Mouse (Mus musculus) bone marrow macrophage, adult 2 months (primary cell): ENCODE data around the gene Vgll4. TPM values are rescaled to one million over a fixed set of nuclear protein-coding genes. Genes with fewer than 3 reads are reported as not detected.

Experiments used
- H3K27ac ChIP-seq: 2 replicates; pipeline ENCODE4 v1.5.1; 2012; ENCODE audit warnings: low read depth, low read length; ENCODE audit not compliant: insufficient read depth
- H3K4me1 ChIP-seq: 2 replicates; pipeline ENCODE4 v1.6.1; 2012; ENCODE audit warnings: low read length; ENCODE audit not compliant: control insufficient read depth, insufficient read depth
- H3K4me3 ChIP-seq: 2 replicates; pipeline ENCODE4 v1.5.1; 2012; ENCODE audit warnings: mild to moderate bottlenecking, low read length, moderate library complexity; ENCODE audit not compliant: insufficient read depth
- CTCF ChIP-seq: IDR thresholded peaks from 2 replicates; pipeline ENCODE4 v1.5.1; 2012; ENCODE audit warnings: low read depth, mild to moderate bottlenecking, low read length, moderate library complexity
- POLR2A ChIP-seq: IDR thresholded peaks from 2 replicates; pipeline ENCODE4 v1.6.1; 2012; ENCODE audit warnings: mild to moderate bottlenecking, low read depth, low read length, borderline replicate concordance
- polyA plus RNA-seq: library from polyadenylated mRNA; stranded (reverse); fragments of >200 nt; gene quantifications from 2 replicates; pipeline ENCODE4 v1.2.4, GENCODE M21; 2012; ENCODE audit not compliant: missing spikeins, insufficient read depth, insufficient read length

Gene Vgll4
- polyA plus RNA-seq, 1 experiment, result 39.5 TPM

- no peak overlapping the region for H3K4me3 ChIP-seq
- no peak overlapping the region for H3K27ac ChIP-seq
- peaks cover 23% of the 10 kb centered on the region for H3K4me1 ChIP-seq
Measured at GRCm38 (mm10) chr6:114901321-114901824, 68.4 kb downstream of the Vgll4 start.

GRCm38 (mm10) chr6:114900194-114900593 lies 69.6 kb downstream of the Vgll4 start:
- TF ChIP-seq POLR2A (no peak), CTCF (no peak)
- H3K4me1 ChIP-seq, result peaks cover 22% of the 10 kb centered on the region
- no peak overlapping the region for H3K4me3 ChIP-seq
- no peak overlapping the region for H3K27ac ChIP-seq

More at GRCm38 (mm10) chr6:114901321-114901824, 68.4 kb downstream of the Vgll4 start:
- TF ChIP-seq CTCF, result no peak
- TF ChIP-seq POLR2A, result no peak

GRCm38 (mm10) chr6:114899652-114900051 lies 70.1 kb downstream of the Vgll4 start:
- Histone ChIP-seq H3K27ac (no peak overlapping the region), H3K4me3 (no peak overlapping the region), H3K4me1 (peaks cover 24% of the 10 kb centered on the region)
- no peak for TF ChIP-seq CTCF
- TF ChIP-seq POLR2A, result no peak

GRCm38 (mm10) chr6:114898949-114899348 lies 70.8 kb downstream of the Vgll4 start:
- H3K4me3 ChIP-seq, result no peak overlapping the region
- no peak overlapping the region for H3K27ac ChIP-seq
- peaks cover 25% of the 10 kb centered on the region for H3K4me1 ChIP-seq
- TF ChIP-seq CTCF (no peak), POLR2A (no peak)

GRCm38 (mm10) chr6:114896281-114896680 lies 73.5 kb downstream of the Vgll4 start:
- Histone ChIP-seq H3K4me3 (no peak overlapping the region), H3K27ac (no peak overlapping the region), H3K4me1 (peaks cover 47% of the 10 kb centered on the region)
- TF ChIP-seq POLR2A (no peak), CTCF (no peak)

DNA sequence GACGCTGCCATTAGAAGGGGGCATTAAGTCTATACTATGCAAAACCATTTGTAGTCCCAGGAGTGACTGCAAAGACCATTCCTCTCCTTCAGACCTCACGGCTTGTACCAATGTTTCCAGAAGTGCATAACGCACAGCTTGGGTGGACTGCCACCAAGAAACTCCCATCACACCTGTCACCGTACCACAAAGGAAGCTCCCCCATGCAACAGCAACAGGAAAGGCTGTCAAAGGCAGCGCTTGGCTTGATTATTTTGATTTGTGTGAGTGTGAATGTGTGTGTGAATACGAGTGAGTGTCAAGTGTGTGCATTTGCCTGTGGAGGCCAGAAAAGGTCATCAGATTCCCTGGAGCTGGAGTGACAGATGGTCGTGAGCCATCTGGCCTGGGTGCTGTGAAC lies 74.6 kb downstream of the Vgll4 start:
- H3K4me1 ChIP-seq, result peaks cover 53% of the 10 kb centered on the region
- no peak for TF ChIP-seq POLR2A
- no peak for TF ChIP-seq CTCF
- H3K4me3 ChIP-seq, result no peak overlapping the region
- H3K27ac ChIP-seq, result no peak overlapping the region

GRCm38 (mm10) chr6:114894548-114895106 lies 75.2 kb downstream of the Vgll4 start:
- H3K4me1 ChIP-seq, result peaks cover 51% of the 10 kb centered on the region
- H3K4me3 ChIP-seq, result no peak overlapping the region
- TF ChIP-seq POLR2A, result no peak
- no peak for TF ChIP-seq CTCF
- H3K27ac ChIP-seq, result peak overlapping the region; percentile 74

DNA sequence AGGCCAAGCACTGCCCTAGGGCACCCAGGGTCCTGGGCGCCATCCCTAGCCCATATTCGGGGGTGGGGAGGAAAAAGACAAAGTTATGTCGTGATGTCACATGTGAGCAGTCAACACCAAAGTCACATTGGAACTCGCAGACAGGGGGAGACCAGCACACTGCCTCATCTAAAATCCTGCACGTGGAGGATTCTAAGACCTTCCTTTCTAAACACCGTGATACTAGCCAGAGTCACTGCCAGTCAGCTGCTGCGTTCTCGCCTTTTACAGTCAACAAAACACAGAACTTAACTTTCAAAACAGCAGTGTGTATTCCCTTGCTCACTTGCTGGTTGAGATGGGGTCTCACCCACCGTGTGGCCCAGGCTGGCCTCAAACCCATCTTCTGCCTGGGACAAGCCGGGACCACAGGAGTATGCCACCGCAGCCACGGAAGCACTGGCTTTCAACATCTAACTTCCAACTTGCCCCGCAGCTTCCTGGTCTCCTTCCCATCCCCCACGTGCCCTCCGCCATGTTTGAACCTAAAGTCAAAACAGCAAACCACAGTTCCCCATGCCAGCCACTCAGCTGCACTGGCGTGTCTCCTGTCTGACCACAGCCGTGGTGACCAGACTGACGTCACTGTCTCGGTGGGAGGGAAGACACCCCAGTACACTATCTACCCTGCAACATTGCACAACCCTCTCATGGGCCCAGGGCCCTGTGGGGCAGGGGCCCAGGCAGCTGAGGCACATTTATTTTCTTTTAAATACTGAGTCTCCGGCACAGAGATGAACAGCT lies 76.2 kb downstream of the Vgll4 start:
- H3K4me3 ChIP-seq, result peak overlapping the region; percentile 45
- peaks cover 44% of the 10 kb centered on the region for H3K4me1 ChIP-seq
- H3K27ac ChIP-seq, result peak overlapping the region; percentile 77
- no peak for TF ChIP-seq CTCF
- no peak; the same call in 1 of the 2 replicates for TF ChIP-seq POLR2A

GRCm38 (mm10) chr6:114892363-114892762 lies 77.4 kb downstream of the Vgll4 start:
- TF ChIP-seq POLR2A (no peak), CTCF (no peak)
- no peak overlapping the region for H3K27ac ChIP-seq
- peaks cover 45% of the 10 kb centered on the region for H3K4me1 ChIP-seq
- no peak overlapping the region for H3K4me3 ChIP-seq

GRCm38 (mm10) chr6:114891771-114892170 lies 78.0 kb downstream of the Vgll4 start:
- H3K4me1 ChIP-seq, result peaks cover 45% of the 10 kb centered on the region
- no peak overlapping the region for H3K4me3 ChIP-seq
- TF ChIP-seq POLR2A, result no peak
- no peak for TF ChIP-seq CTCF
- H3K27ac ChIP-seq, result no peak overlapping the region
